Mouse (Mus musculus): ENCODE measurements at regions not wholly inside any gene's neighbourhood (a gene's known extent, or its start where the extent isn't known, plus 50 kb on each side); places are given as distances from the start of the nearest gene placed in this dataset.

GRCm38 (mm10) chr6:94954580-94954979 lies 162.5 kb upstream of the Kbtbd8 start:
- Histone ChIP-seq H3K4me3 (replicated peaks) (no peak overlapping the region), H3K9ac (replicated peaks) (no peak overlapping the region), H3K27ac (no peak overlapping the region), H3K4me2 (replicated peaks) (no peak overlapping the region), H3K27me3 (no peaks in the 10 kb centered on the region), H3K9me3 (peaks cover 5% of the 10 kb centered on the region), H3K4me1 (replicated peaks) (no peaks in the 10 kb centered on the region; the same call in 1 of the 2 replicates), H3K36me3 (no peaks in the 10 kb centered on the region)
- WGBS, result 98% methylated on average over 2 of the region's 2 CpGs
- no peak for ATAC-seq

- Histone ChIP-seq H3K4me3 (replicated peaks) (no peak overlapping the region), H3K36me3 (no peaks in the 10 kb centered on the region), H3K27me3 (no peaks in the 10 kb centered on the region), H3K9me3 (peaks cover 5% of the 10 kb centered on the region), H3K4me2 (replicated peaks) (no peak overlapping the region), H3K9ac (replicated peaks) (no peak overlapping the region), H3K4me1 (replicated peaks) (no peaks in the 10 kb centered on the region; the same call in 1 of the 2 replicates), H3K27ac (no peak overlapping the region)
- 89% methylated on average over 4 of the region's 4 CpGs for WGBS
- ATAC-seq, result no peak
Observed at GRCm38 (mm10) chr6:94953658-94954057, 163.4 kb upstream of the Kbtbd8 start.

- ATAC-seq, result no peak
- H3K9me3 ChIP-seq, result peaks cover 5% of the 10 kb centered on the region
- H3K4me3 ChIP-seq (replicated peaks), result no peak overlapping the region
- H3K27ac ChIP-seq, result no peak overlapping the region
- H3K36me3 ChIP-seq, result no peaks in the 10 kb centered on the region
- H3K9ac ChIP-seq (replicated peaks), result no peak overlapping the region
- H3K4me2 ChIP-seq (replicated peaks), result no peak overlapping the region
- WGBS, result 38% methylated on average over 7 of the region's 7 CpGs
- H3K4me1 ChIP-seq (replicated peaks), result no peaks in the 10 kb centered on the region
- no peaks in the 10 kb centered on the region for H3K27me3 ChIP-seq
Observed at GRCm38 (mm10) chr6:94951971-94952768, 164.9 kb upstream of the Kbtbd8 start.

- WGBS, result 83% methylated on average over 5 of the region's 5 CpGs
- ATAC-seq, result no peak
Observed at GRCm38 (mm10) chr6:94950944-94951343, 166.1 kb upstream of the Kbtbd8 start.

GRCm38 (mm10) chr6:94950319-94950718 lies 166.7 kb upstream of the Kbtbd8 start:
- H3K4me1 ChIP-seq (replicated peaks), result no peaks in the 10 kb centered on the region

More at GRCm38 (mm10) chr6:94950944-94951343, 166.1 kb upstream of the Kbtbd8 start:
- H3K4me1 ChIP-seq (replicated peaks), result no peaks in the 10 kb centered on the region
- no peak overlapping the region for H3K27ac ChIP-seq
- peaks cover 5% of the 10 kb centered on the region for H3K9me3 ChIP-seq
- H3K4me2 ChIP-seq (replicated peaks), result no peak overlapping the region
- H3K4me3 ChIP-seq (replicated peaks), result no peak overlapping the region
- H3K9ac ChIP-seq (replicated peaks), result no peak overlapping the region
- no peaks in the 10 kb centered on the region for H3K36me3 ChIP-seq
- no peaks in the 10 kb centered on the region for H3K27me3 ChIP-seq

GRCm38 (mm10) chr6:94946352-94946900 lies 170.6 kb upstream of the Kbtbd8 start:
- Histone ChIP-seq H3K27me3 (no peaks in the 10 kb centered on the region), H3K9me3 (no peaks in the 10 kb centered on the region), H3K9ac (replicated peaks) (no peak overlapping the region), H3K4me2 (replicated peaks) (no peak overlapping the region), H3K4me1 (replicated peaks) (no peaks in the 10 kb centered on the region), H3K36me3 (no peaks in the 10 kb centered on the region), H3K4me3 (replicated peaks) (no peak overlapping the region), H3K27ac (no peak overlapping the region)
- no peak for ATAC-seq
- 87% methylated on average over 6 of the region's 6 CpGs for WGBS

More at GRCm38 (mm10) chr6:94950319-94950718, 166.7 kb upstream of the Kbtbd8 start:
- no peak overlapping the region for H3K4me3 ChIP-seq (replicated peaks)
- WGBS, result 79% methylated on average over 2 of the region's 2 CpGs
- H3K36me3 ChIP-seq, result no peaks in the 10 kb centered on the region
- no peak overlapping the region for H3K4me2 ChIP-seq (replicated peaks)
- no peak overlapping the region for H3K9ac ChIP-seq (replicated peaks)
- peaks cover 5% of the 10 kb centered on the region for H3K9me3 ChIP-seq
- H3K27ac ChIP-seq, result no peak overlapping the region
- no peaks in the 10 kb centered on the region for H3K27me3 ChIP-seq
- ATAC-seq, result no peak

GRCm38 (mm10) chr6:94945715-94946114 lies 171.3 kb upstream of the Kbtbd8 start:
- 83% methylated on average over 5 of the region's 5 CpGs for WGBS
- H3K4me3 ChIP-seq (replicated peaks), result no peak overlapping the region
- no peaks in the 10 kb centered on the region for H3K36me3 ChIP-seq
- H3K9me3 ChIP-seq, result no peaks in the 10 kb centered on the region
- no peak overlapping the region for H3K27ac ChIP-seq
- H3K4me2 ChIP-seq (replicated peaks), result no peak overlapping the region
- no peaks in the 10 kb centered on the region for H3K4me1 ChIP-seq (replicated peaks)
- no peak overlapping the region for H3K9ac ChIP-seq (replicated peaks)
- H3K27me3 ChIP-seq, result no peaks in the 10 kb centered on the region
- no peak for ATAC-seq

GRCm38 (mm10) chr6:94944196-94944595 lies 172.8 kb upstream of the Kbtbd8 start:
- 84% methylated on average over 4 of the region's 4 CpGs for WGBS
- H3K4me2 ChIP-seq (replicated peaks), result no peak overlapping the region
- no peak overlapping the region for H3K27ac ChIP-seq

GRCm38 (mm10) chr6:94938949-94939348 lies 178.1 kb upstream of the Kbtbd8 start:
- H3K4me2 ChIP-seq (replicated peaks), result no peak overlapping the region
- H3K36me3 ChIP-seq, result no peaks in the 10 kb centered on the region
- 96% methylated on average over 2 of the region's 2 CpGs for WGBS
- no peak overlapping the region for H3K27ac ChIP-seq
- H3K27me3 ChIP-seq, result no peaks in the 10 kb centered on the region
- H3K4me1 ChIP-seq (replicated peaks), result no peaks in the 10 kb centered on the region
- no peaks in the 10 kb centered on the region for H3K9me3 ChIP-seq
- H3K9ac ChIP-seq (replicated peaks), result no peak overlapping the region
- no peak overlapping the region for H3K4me3 ChIP-seq (replicated peaks)
- ATAC-seq, result no peak

More at GRCm38 (mm10) chr6:94944196-94944595, 172.8 kb upstream of the Kbtbd8 start:
- no peak overlapping the region for H3K4me3 ChIP-seq (replicated peaks)
- H3K27me3 ChIP-seq, result no peaks in the 10 kb centered on the region
- no peak for ATAC-seq
- no peak overlapping the region for H3K9ac ChIP-seq (replicated peaks)
- H3K9me3 ChIP-seq, result no peaks in the 10 kb centered on the region
- no peaks in the 10 kb centered on the region for H3K4me1 ChIP-seq (replicated peaks)
- no peaks in the 10 kb centered on the region for H3K36me3 ChIP-seq

GRCm38 (mm10) chr6:94936206-94936605 lies 180.8 kb upstream of the Kbtbd8 start:
- H3K27ac ChIP-seq, result no peak overlapping the region
- ATAC-seq, result no peak

GRCm38 (mm10) chr6:94935706-94936105 lies 181.3 kb upstream of the Kbtbd8 start:
- WGBS, result 89% methylated on average over 1 of the region's 1 CpGs
- H3K4me3 ChIP-seq (replicated peaks), result no peak overlapping the region
- no peak overlapping the region for H3K9ac ChIP-seq (replicated peaks)
- no peaks in the 10 kb centered on the region for H3K27me3 ChIP-seq
- no peak overlapping the region for H3K27ac ChIP-seq
- H3K9me3 ChIP-seq, result no peaks in the 10 kb centered on the region
- ATAC-seq, result no peak
- H3K4me1 ChIP-seq (replicated peaks), result no peaks in the 10 kb centered on the region
- H3K4me2 ChIP-seq (replicated peaks), result no peak overlapping the region
- H3K36me3 ChIP-seq, result no peaks in the 10 kb centered on the region

More at GRCm38 (mm10) chr6:94936206-94936605, 180.8 kb upstream of the Kbtbd8 start:
- Histone ChIP-seq H3K4me3 (replicated peaks) (no peak overlapping the region), H3K36me3 (no peaks in the 10 kb centered on the region), H3K4me2 (replicated peaks) (no peak overlapping the region), H3K27me3 (no peaks in the 10 kb centered on the region), H3K4me1 (replicated peaks) (no peaks in the 10 kb centered on the region), H3K9me3 (no peaks in the 10 kb centered on the region), H3K9ac (replicated peaks) (no peak overlapping the region)
- WGBS, result 92% methylated on average over 5 of the region's 5 CpGs

- 93% methylated on average over 6 of the region's 6 CpGs for WGBS
- no peaks in the 10 kb centered on the region for H3K27me3 ChIP-seq
- H3K9me3 ChIP-seq, result no peaks in the 10 kb centered on the region
- no peak for ATAC-seq
- no peak overlapping the region for H3K4me2 ChIP-seq (replicated peaks)
- H3K36me3 ChIP-seq, result no peaks in the 10 kb centered on the region
- no peaks in the 10 kb centered on the region for H3K4me1 ChIP-seq (replicated peaks)
- no peak overlapping the region for H3K4me3 ChIP-seq (replicated peaks)
- no peak overlapping the region for H3K27ac ChIP-seq
- H3K9ac ChIP-seq (replicated peaks), result no peak overlapping the region
Observed at GRCm38 (mm10) chr6:94927811-94928210, 189.2 kb upstream of the Kbtbd8 start.
